Mouse (Mus musculus) ovary, adult 18-20 months (tissue): ENCODE measurements around the gene Nck2.
A peak's percentile ranks its signal among the peaks of the same experiment; 100 is the strongest.

Experiments used
- DNase-seq: peaks from one replicate; pipeline ENCODE4 v3.0.0; 2022; ENCODE audit warnings: low spot score, mixed read lengths

Nck2 gene

DNA sequence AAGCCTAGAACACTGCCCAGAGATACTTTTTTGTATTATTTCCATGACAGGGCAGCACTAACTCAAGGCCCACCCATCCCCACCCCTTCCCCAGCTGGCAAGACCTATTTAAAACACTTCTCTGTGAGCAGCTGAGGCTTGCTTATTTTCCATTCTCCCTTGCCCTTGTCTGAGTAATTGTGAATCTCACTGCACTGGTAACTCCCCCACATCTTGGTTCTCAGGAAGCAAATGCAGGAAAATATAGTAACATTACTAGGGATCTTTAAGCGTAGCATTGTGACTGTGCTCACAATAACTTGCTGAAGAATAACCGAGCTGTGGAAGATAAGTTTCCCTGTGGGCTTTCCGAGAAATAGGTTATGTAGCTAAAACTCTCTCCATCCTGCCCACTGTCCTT, 24.6 kb downstream of the Nck2 start:
- no peak for DNase-seq

DNA sequence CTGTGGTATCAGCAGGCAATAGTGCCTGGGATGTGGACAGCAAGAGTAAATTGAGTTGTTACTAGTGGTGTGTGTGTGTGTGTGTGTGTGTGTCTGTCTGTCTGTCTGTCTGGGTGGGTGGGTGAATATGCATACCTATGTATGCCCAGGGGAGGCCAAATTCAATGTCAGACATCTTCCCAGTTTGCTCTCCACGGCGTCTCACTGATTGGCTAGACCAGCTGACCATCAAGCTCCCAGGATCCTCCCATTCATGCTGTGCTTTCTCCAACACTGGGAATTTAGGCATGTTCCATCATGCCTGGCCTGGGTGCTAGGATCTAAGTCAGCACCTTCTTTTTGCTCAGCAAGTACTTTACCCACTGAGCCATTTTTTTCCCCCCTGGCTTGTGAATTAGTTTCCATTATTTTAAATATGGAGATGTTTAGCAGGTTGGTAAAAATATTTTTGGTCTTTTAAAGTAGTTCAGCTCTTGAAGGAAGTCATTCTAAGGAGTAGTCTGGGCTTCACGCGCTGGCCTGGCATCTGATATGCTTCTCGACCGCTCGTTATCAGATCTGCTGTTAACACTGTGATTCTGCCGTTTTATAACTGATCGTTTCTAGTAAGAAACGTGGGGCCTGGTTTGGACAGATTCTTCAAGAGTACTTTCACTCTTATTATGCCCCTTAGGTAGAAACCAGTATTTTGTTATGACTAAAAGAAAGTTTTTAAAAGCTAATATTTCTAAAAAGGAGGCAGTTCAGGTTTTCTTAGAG, 26.2 kb downstream of the Nck2 start:
- DNase-seq = no peak

DNA sequence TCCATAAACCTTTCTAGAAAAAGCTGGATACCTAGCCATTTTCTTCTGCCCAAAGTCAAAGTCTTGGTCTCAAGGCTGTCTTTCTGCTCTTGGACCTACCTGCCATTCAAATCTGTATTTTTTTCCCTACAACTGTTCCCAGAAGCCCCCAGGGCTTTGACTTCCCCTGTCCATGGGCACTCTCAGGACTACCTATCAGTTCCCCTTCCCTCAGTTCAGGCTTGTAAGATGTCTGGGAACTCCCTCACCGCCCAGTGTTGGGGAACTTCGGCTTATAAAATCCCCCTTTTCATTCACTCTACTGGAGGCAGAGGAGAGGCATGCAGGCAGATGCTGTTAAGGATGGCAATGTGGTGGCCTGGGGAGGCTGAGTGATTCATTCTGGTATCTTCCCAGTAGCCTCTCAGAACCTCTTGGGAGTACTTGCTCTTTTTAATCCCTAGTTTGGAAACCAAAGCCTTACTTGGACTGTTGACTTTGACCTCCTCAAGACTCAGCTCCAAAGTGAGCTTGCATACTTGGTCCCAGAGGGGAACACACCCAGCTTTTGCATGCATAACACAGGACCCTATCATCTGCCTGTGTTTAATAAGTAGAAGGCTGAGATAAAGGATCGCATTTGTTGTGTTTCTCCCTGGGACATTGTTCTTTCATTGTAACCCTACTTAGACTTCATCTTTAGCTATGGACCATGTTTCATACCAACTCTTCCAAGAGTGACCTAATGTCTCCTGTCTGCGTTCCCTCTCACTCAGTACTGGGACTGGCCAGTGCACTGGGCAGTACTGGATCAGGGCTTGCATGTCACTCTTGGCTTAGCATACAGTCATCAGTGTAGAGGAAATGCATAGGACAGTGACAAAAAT, 27.0 kb downstream of the Nck2 start:
- DNase-seq = no peak

DNA sequence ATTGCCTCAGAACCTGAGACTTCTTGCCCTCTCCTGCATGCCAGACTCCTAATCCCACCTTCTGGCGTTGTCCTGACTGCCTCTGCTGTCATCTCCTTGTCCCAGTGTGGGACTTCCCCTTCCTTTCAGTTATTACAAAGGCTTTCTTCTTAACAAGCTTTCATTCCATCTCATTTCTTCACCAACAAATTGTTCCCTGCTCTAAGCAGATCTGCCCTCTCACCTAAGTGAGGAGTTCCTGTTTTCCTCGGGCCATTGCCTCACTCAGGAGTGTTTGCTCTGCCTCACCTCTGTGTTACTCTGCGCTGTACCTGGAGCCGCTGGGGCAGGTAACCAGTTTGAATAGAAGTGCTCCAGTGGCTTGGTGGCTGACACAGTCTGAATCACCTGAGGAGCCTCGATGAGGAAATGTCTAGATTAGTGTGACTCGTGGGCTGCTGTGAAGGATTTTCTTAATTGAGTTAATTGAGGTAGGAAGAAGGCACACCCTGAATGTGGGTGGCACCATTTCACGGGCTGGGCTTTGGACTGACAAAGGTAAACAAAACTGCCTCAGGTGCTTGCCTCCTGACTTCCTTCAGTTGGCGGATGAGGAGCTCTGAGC, 27.8 kb downstream of the Nck2 start:
- DNase-seq = no peak

DNA sequence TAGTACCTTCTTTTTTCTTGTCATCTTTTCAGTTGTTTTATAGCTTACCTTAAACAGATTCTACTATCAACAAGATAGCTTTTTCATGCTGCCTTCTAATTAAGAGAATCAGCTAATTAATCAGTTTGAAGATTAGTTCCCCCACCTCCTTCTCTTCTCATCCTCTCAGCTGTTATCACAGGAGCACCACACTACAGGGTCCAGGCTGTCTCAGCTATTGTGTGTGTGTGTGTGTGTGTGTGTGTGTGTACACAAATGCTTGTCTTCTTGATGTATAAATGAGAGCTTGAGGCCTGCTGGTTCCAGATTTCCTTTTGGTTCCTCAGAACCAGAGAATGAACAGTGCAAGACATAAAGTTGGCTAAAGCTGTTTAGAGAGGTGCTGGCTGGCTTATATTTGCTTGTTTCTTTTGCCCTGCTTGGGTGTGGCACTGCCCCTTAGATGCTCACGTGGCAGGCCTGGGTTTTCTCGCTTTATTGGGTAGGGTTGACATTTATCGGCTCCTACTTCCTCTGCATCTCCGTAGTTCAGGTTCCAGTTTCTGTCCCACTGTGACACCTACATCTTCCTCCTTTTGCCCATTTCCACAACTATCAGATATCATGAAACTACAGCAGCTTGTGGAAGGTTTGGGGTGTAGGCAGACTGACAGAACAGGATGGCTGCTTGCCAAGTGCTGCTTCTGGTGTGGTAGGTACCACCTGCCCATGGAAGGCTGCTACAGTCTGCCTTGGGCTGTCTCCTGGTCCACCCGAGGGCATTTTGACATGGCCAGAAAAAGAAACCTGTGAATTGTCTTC, 29.6 kb downstream of the Nck2 start:
- no peak for DNase-seq

DNA sequence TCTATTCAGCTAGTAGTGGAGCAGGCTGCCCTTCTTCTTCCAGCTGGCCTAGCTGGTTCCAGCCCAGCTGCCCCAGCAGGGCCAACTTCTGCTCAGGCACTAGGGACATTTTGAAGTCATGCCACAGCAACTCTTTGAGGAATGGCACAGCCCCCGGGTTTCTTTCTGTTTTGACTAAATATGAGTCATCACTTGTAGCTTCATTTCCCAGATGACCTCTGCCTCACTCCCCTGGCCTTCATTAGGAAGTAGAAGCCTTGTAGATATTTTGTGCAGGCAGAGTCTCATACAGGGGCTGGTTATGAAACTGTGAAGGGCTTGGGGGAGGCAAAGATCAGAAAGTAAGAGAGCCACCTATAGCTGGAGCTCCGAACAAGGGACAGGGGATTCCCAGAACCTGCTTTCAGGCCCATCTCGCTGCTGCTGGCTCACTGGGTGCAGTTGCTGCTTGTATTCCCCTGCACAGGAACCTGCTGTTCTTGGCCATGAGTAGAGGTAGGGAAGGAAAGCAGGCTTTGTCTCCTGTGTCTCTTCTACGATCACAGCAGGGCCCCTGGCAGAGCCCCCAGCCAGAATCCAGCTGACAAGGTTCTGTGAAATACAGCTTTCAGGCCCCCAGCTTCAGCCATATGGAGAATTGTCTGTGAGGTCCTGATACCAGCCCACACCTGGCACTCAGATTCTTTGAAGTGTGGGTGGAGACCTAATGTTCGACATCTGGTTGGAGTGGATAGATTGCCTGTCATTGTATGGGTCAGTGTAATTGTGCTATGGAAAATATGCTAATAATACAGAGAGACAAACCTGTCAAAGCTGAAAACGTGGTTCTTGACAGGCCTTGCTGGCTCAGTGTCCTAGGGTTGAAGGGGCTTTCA, 30.4 kb downstream of the Nck2 start:
- DNase-seq = peak; percentile 73

DNA sequence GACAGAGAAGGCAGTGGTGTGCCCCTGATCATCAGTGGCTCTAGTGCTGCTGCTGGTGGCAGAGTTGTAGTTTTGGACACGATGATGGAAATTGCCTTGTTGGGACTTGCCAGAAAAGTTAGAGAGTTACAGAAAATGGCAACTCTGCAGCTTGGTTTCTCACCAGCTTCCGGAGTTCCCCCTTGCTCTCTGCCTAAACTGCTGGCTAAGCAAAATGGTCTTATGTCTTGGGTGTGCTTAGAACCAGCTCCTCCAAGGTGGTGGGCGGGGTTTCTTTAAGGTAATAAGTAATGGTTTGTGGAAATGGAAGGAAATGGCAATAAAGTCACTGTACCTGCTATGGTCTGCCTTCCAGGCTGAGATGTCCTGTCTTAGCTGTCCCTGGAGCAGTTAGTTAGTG, 33.6 kb downstream of the Nck2 start:
- no peak for DNase-seq

DNA sequence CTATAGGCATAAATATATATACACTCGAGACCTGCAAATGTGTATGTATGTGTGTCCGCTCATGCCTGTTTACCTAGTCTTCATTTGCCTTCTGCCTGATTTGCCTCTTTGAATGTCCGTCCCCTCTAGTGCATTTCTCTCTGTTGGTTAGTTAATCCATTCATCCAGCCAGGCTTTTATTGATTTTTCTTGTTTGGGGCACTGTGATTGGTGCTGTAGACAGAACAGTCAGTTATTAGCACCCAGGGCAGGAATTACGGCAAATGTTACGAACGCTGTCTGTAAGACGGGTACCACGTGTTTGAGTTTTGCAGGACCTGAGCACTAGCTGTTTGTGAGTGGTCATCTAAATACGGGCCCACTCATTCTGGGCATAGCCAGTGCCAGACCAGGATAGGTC, 40.8 kb downstream of the Nck2 start:
- no peak for DNase-seq

DNA sequence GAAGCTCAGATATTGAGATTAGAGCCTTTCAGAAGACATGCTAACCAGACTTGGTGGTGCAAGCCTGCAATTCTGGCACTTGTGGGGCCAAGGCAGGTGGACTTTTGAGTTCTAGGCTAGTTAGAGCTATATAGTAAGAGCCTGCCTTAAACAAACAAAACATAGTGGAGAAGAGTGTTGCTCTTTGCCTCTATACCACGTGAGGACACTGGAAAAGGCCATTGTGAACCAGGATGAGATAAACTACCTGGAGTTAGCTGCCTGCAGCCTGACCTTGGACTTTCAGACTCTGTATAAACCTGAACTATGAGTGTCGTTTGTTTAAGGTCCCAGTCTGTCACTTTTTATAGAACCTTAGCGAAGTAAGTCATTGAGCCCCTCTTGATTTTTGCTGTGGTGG, 42.1 kb downstream of the Nck2 start:
- DNase-seq = no peak

DNA sequence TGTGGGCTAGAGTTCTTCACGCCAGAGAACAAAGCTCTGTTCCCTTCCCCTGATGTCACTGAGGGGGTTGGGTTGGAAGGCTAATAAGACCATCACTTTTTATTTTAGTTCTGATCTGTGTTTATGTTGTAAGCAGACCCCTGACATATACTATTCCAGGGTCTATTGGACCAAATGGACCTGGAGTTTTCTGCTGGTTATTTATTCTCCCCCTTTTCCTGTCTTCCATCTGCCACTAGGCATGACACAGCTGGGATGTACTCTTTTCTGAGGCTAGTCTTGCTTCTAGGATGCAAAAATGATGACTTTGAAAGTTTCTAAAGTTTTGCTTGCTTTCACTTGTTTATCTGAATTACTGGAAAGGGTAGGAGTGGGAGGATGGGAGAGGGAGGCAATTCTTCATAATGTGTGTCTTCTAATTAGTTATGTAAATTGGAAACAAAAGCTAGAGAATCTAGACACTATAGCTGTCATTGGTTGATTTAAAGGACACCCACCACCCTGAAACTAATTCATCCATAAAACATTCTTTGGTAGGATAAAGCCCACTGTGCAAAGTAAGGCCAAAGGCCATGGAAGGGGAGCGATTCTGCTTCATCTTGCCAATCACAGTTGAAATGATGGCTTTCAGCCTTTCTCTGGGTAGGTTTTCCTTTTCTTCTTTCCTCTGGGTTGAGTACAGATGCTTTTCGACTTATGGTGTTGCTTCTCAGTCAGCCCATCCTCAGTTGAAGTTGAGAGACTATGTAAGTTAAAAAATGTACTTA, 42.8 kb downstream of the Nck2 start:
- DNase-seq = no peak

DNA sequence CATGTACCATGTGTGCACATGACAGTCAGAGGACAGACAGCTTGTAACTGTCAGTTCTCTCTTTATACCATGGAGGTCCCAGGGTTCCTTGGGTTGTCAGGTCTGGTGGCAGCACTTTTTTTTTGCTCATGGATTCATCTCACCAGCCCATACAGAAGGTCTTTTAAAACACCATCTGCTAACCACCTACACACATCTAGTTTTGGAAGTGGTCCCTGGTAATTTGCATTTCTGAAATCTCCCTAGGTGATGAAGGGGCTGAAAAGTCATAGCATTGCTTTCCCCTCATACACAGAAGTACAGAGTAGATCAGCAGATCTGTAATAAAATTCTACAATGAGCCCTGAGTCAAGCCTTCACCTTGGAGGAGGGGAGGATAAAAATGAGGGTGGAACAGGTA, 44.9 kb downstream of the Nck2 start:
- no peak for DNase-seq

DNA sequence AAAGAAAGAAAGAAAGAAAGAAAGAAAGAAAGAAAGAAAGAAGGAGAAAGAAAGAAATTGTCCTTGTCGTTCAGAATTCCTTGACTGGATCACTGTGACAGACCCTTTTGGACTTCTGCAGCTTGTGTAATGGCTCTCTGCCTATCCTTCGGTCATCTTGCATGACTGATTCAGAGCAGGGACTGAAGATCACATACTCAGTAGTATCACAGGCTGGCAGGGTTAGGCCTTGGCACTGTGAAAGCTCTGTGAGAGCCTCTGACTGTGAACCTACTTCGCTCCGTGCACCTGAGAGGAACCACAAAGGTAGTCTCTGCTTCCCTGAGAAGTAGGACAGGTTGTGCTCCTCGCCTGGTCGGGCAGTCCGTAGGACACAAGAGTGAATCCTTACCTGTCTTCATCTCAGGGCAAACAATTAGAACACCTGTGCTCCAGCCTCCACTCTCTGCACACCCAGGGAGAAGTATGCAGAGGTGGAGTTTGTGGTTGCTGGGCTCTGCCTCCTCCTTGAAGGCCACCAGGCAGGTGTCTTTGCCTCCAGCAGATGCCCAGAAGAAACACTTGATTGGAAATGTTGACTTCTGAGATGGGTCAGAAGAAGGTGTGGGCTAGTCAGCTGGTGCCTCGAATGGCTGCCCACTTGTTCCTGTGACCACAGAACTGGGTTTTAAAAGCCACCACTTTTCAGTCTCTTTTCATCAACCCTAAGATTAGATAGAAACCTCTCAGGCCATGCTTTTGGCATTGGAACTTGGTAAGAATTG, 47.3 kb downstream of the Nck2 start:
- DNase-seq = no peak

DNA sequence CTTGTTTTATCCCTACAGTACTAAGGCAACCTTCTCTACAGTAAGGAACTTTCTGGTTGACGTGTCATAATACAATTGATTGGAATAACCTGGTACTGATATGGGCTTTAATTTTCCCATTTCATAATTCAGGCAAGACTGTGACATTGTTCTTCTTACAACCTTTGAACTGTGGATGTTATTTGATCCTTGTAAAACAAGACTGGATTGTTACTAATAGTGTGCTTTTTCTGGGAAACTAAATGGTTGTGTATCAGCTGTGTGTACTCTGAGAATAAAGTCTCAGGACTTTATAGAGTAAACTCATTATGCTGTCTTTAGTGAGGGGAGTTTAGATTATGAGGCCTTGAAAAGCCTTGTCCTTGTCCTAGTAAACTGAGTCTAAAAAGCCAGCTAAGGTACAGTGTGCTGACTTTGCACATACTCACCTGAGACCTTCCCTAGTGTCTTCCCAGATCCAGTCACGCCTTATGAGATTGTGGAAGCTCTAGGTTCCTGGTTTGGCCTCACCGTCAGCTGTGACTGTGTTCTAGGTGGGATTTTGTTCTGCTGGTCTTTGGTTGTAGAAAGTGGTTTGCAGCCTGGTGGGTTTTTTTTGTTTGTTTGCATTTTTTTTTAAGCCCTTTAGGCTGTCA, 48.5 kb downstream of the Nck2 start:
- DNase-seq = no peak

DNA sequence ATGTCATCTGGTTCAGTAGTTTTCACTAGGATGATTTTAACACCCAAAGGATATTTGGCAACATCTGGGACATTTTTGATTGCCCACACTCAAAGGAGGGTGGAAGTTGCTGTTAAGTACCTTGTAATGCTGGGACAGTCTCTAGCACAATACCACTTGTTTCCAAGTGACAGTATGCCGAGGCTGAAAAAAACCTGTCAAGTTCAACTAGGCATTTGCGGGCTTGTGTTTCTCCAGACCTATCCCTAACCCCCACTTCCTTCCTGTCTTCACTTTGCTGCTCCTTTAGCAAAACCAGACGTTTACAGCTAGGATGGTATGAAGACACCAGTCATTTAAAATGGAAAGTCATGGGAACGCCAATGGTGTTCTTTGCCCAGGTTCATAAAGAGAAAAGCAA, 51.7 kb downstream of the Nck2 start:
- no peak for DNase-seq

DNA sequence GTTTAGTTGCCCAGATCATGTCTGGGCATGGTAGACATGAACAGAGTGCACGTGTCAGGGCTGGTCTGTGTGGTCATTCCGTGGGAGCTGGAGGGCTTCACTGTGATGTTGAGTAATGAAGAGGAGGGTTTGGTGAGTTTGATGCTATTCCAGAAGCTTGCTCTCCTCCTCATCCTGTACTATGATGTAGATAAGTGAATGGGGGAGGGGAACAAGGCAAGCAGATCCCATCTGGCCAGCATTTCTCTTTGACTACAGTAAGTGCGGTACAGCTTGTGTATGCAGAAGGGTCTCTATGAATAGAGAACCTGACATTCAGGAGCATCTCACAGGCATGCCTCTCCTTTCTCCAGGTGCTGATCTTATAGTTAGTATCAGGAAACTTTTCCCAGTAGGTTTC, 52.6 kb downstream of the Nck2 start:
- DNase-seq = no peak

DNA sequence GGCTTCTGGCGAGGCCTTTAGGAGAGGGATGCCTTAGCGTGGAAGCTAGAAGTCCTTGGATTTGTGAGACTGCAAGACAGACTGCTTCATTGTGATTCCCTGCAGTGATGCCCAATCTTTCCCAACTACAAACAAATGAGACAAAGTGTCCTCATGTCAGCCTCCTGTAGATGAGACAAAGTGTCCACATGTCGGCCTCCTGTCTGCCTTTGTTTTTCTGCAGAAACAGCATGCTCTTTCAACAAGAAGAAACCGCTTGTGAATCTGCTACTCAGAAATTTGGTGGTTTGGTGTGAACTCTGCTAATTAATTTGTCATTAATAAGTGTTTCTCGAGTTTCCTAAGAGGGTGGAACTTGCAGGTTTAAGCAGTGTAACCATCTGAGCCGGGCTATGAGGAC, 53.6 kb downstream of the Nck2 start:
- no peak for DNase-seq

DNA sequence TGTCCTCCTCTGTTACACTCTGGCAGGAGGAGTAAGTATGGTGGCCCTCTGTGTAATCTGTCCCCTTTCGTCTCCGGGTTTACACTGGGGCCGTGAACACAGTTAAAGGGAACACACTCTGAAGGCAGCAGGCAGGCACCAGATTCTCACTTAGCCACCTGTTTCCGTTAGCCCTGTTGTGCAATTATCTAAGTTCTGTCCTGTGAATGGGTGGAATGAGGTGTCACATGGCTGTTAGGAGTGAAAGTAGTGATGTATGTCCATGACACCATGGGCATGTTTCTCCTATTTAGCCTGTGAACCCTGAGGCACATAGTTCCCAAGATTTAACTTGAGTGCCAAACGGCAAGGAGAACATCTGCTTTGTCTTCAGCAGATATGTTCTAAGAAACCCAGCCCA, 55.7 kb downstream of the Nck2 start:
- DNase-seq = no peak

DNA sequence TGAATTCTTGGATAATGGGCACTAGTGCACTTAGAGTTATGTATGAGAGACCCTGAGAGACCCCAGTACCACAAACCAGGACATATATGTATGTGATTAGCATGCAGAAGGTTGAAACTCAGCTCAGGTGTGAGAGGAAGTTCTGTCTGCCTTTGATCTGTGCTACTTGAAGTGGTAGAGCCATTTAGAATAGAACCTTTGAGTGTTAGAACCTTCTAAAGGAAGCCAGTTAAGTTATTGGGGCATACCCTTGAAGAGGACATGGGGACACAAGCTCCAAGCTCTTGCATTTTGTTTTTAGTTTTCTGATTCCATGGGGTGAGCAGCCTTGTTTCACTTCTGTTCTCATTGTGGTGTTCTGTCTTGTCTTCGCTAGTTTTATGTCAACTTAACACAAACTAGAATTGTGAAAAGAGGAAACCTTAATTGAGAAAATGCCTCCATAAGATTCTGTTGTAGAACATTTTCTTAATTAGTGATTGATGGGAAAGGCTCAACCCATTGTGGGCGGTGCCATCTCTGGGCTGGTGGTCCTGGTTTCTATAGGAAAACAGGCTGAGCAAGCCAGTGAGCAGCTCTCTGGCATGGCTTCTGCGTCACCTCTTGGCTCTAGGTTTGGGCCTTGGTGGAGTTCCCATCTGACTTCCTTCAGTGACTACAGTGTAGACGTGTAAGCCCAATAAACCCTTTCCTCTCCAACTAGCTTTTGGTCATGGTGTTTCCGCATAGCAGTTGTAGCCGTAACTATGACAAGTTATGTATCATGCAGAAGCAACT, 57.0 kb downstream of the Nck2 start:
- DNase-seq = no peak
